Mouse (Mus musculus): ENCODE results near the gene Taar7f.
"Not testable (repeated sequence)": the region's sequence is repeated elsewhere in the genome, so short reads cannot be mapped to it uniquely, and the experiment has no call there.

GRCm38 (mm10) chr10:24097010-24097409 is 47.7 kb downstream of the Taar7f start:
- TF ChIP-seq CTCF, EP300 (IDR thresholded peaks at IDR 0.05; ENCODE audit: low read depth): not testable (repeated sequence)

All from liver, postnatal 0 days (tissue).